Mouse (Mus musculus) C2C12 (cell line): ENCODE results near the gene Cfap73. TPM values are rescaled to one million over a fixed set of nuclear protein-coding genes. Genes with fewer than 3 reads are reported as not detected.

Source experiments
- H3K27me3 ChIP-seq: one replicate; pipeline ENCODE4 v1.6.1; 2011; ENCODE audit not compliant: control insufficient read depth, insufficient read depth, insufficient read length
- H3K36me3 ChIP-seq: one replicate; pipeline ENCODE4 v1.6.1; 2011; ENCODE audit not compliant: control insufficient read depth, insufficient read depth
- H3K4me3 ChIP-seq: one replicate; pipeline ENCODE4 v1.5.1; 2011; ENCODE audit warnings: mild to moderate bottlenecking, control low read depth; ENCODE audit not compliant: poor library complexity, insufficient read depth, severe bottlenecking
- H3K79me2 ChIP-seq: one replicate; pipeline ENCODE4 v1.6.1; 2011; ENCODE audit not compliant: control insufficient read depth, insufficient read depth
- H3K79me3 ChIP-seq: one replicate; pipeline ENCODE4 v1.6.1; 2011; ENCODE audit warnings: low read depth, control low read depth
- H3ac ChIP-seq: one replicate; pipeline ENCODE3; 2011; ENCODE audit warnings: low read depth; ENCODE audit not compliant: control insufficient read depth, insufficient read length
- CEBPB ChIP-seq: IDR thresholded peaks from one replicate; pipeline ENCODE4 v1.6.1; 2011; ENCODE audit warnings: low read depth, mild to moderate bottlenecking, control low read depth, moderate library complexity
- CTCF ChIP-seq: IDR thresholded peaks from one replicate; pipeline ENCODE4 v1.5.1; 2011; ENCODE audit not compliant: control insufficient read depth, insufficient read depth, insufficient read length
- FOSL1 ChIP-seq: IDR thresholded peaks from one replicate; pipeline ENCODE4 v1.8.0; 2011; ENCODE audit warnings: mild to moderate bottlenecking, low read length; ENCODE audit not compliant: poor library complexity, insufficient read depth, severe bottlenecking
- MAX ChIP-seq: IDR thresholded peaks from one replicate; pipeline ENCODE4 v1.6.1; 2011; ENCODE audit warnings: mild to moderate bottlenecking, control low read depth
- MYOD1 ChIP-seq: IDR thresholded peaks from one replicate; pipeline ENCODE4 v1.6.1; 2011; ENCODE audit warnings: low read depth; ENCODE audit not compliant: control insufficient read depth, insufficient read length
- MYOG ChIP-seq: IDR thresholded peaks from one replicate; pipeline ENCODE4 v1.6.1; 2011; ENCODE audit not compliant: control insufficient read depth, insufficient read length; ENCODE audit errors: extremely low read depth
- USF1 ChIP-seq: IDR thresholded peaks from one replicate; pipeline ENCODE4 v1.6.1; 2011; ENCODE audit warnings: low read depth, mild to moderate bottlenecking, control low read depth, moderate library complexity
- polyA plus RNA-seq: library from polyadenylated mRNA; unstranded; fragments of >200 nt; fragmentation: generic; extraction: Trizol; gene quantifications from one replicate; pipeline ENCODE4 v1.2.1, GENCODE M21; 2012; ENCODE audit warnings: missing spikeins

The Cfap73 gene
- polyA plus RNA-seq, 1 experiment, result not detected

- peak overlapping the region; percentile 23 for H3ac ChIP-seq
- peaks cover 29% of the 10 kb centered on the region for H3K36me3 ChIP-seq
- TF ChIP-seq FOSL1 (no peak), MAX (peak; percentile 42)
- no peaks in the 10 kb centered on the region for H3K27me3 ChIP-seq
- H3K79me3 ChIP-seq, result peaks cover 27% of the 10 kb centered on the region
- H3K4me3 ChIP-seq, result peak overlapping the region; percentile 86
- H3K79me2 ChIP-seq, result peaks cover 56% of the 10 kb centered on the region
These were observed 46.5 kb downstream of the Cfap73 start for GRCm38 (mm10) chr5:120587616-120587926.

DNA sequence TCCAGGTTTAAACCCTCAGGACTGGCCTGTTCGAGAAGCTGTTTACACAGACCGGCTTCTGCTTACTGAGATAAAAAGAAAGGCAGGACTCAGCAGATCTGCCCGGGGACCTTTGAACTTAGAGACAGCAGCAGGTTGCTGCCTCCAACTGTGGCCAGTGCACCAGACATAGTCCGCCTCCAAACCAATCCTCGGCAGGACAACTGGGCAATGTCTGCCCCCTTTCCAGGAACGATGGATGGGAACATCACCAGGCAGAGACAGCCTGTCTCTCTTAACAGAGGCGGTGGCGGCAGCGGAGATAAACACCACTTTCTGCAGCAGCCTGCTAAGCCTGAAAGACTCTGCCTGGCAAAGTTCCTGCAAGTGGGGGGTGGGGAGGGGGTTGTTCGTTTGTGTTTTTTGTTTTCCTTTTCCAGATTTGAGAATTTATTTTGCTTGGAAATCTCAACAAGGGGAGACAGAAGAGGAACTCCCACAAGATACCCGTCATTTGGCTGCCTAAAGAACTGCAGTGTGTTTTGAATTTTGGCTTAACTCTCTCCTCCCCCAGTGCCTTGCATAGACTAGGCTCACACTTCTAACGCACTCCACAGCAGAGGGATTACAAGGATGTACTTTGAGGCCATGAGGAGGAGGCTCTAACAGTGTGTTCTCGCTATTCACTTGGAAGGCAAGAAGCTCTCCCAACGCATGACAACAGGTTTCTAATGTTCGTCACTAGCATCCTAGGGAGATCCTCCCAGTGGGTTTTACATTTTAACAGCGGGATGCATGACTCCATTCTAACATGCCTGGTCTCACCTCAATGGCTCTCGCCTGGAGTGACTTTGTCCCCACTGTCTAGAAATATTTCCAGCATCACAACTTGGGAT, 47.1 kb downstream of the Cfap73 start:
- peaks cover 57% of the 10 kb centered on the region for H3K79me2 ChIP-seq
- H3K79me3 ChIP-seq, result peaks cover 27% of the 10 kb centered on the region
- H3K27me3 ChIP-seq, result no peaks in the 10 kb centered on the region
- H3K4me3 ChIP-seq, result peak overlapping the region; percentile 86
- peak overlapping the region; percentile 2 for H3ac ChIP-seq
- TF ChIP-seq CEBPB (no peak), CTCF (no peak), FOSL1 (no peak)
- peaks cover 29% of the 10 kb centered on the region for H3K36me3 ChIP-seq

GRCm38 (mm10) chr5:120584968-120585367, 49.1 kb downstream of the Cfap73 start:
- no peak for TF ChIP-seq FOSL1
- TF ChIP-seq MYOG, result no peak
- no peak for TF ChIP-seq MYOD1
- H3K4me3 ChIP-seq, result no peak overlapping the region
- peaks cover 37% of the 10 kb centered on the region for H3K36me3 ChIP-seq
- no peak overlapping the region for H3ac ChIP-seq
- peaks cover 77% of the 10 kb centered on the region for H3K79me2 ChIP-seq
- H3K27me3 ChIP-seq, result no peaks in the 10 kb centered on the region
- H3K79me3 ChIP-seq, result peaks cover 37% of the 10 kb centered on the region

GRCm38 (mm10) chr5:120583511-120583910, 50.5 kb downstream of the Cfap73 start:
- peaks cover 79% of the 10 kb centered on the region for H3K79me2 ChIP-seq
- H3K36me3 ChIP-seq, result peaks cover 37% of the 10 kb centered on the region
- no peak overlapping the region for H3ac ChIP-seq
- peaks cover 37% of the 10 kb centered on the region for H3K79me3 ChIP-seq
- TF ChIP-seq CTCF, result no peak
- TF ChIP-seq CEBPB, result no peak
- TF ChIP-seq MYOG, result no peak
- no peak for TF ChIP-seq MAX
- no peak for TF ChIP-seq USF1
- no peak for TF ChIP-seq FOSL1
- TF ChIP-seq MYOD1, result no peak
- no peak overlapping the region for H3K4me3 ChIP-seq
- no peaks in the 10 kb centered on the region for H3K27me3 ChIP-seq

DNA sequence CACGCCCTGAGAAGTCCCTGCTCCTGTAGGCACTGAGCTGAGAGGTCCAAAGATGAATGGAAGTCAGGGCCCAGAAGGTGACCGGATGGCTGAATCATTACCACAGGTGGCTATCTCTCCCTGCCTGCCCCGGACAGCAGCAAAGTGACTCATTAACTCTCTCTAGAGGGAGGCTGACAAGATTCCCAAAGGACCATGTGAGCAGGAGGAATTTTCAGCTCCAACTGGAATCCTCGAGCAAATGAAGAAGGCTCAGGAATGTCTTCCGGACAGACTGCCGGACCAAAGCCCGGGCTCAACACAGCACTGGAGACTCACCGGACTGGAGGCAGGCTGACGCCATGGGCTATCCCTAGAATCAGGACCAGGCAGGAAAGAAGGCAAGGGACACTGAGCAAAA, 52.0 kb downstream of the Cfap73 start:
- Histone ChIP-seq H3K79me3 (peaks cover 31% of the 10 kb centered on the region), H3K36me3 (peaks cover 40% of the 10 kb centered on the region), H3K4me3 (no peak overlapping the region), H3K79me2 (peaks cover 79% of the 10 kb centered on the region), H3ac (no peak overlapping the region), H3K27me3 (no peaks in the 10 kb centered on the region)
- no peak for TF ChIP-seq MYOG
- peak; percentile 72 for TF ChIP-seq MYOD1
- TF ChIP-seq MAX, result peak; percentile 74
- TF ChIP-seq FOSL1, result peak; percentile 35
- no peak for TF ChIP-seq CTCF
- no peak for TF ChIP-seq CEBPB
- TF ChIP-seq USF1, result peak; percentile 51

DNA sequence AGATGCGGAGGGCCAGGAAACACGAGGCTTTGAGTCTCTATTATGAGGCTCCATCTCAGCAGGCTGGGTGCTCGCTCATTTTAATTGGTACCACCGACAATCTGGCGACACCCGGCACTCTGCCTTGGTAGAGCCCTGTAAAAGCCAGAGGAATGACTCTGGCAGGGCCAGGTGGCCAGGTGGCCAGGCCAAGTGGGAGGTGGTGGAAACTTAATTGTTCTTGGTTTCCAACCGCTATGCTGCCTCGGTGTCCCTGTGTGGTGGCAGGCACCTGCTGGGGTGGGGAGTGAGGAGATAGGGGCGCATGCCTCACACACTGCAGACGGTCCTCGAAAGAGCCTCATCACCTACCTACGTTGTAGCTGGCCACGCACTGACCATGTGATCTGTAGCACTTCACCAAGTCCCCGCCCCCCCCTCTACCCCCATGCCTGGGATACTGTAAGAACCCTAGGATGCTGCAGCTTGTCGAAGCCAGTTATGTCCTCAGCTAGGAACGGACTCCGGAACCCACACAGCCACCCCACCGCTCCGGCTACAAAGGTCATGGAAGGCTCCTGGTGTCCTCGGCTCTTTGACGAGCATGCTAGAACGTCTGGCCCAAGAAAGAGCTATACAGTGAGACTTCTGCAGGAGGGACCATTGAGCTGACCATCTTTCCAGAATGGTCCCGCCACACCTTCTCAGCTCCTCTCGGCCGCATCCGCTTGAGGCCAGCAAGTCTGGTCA, 54.0 kb downstream of the Cfap73 start:
- Histone ChIP-seq H3K36me3 (peaks cover 35% of the 10 kb centered on the region), H3K79me2 (peaks cover 79% of the 10 kb centered on the region), H3ac (no peak overlapping the region), H3K27me3 (no peaks in the 10 kb centered on the region), H3K4me3 (no peak overlapping the region), H3K79me3 (peaks cover 37% of the 10 kb centered on the region)
- TF ChIP-seq MYOD1, result no peak
- TF ChIP-seq MYOG, result no peak
